In the genomic region with DNA sequence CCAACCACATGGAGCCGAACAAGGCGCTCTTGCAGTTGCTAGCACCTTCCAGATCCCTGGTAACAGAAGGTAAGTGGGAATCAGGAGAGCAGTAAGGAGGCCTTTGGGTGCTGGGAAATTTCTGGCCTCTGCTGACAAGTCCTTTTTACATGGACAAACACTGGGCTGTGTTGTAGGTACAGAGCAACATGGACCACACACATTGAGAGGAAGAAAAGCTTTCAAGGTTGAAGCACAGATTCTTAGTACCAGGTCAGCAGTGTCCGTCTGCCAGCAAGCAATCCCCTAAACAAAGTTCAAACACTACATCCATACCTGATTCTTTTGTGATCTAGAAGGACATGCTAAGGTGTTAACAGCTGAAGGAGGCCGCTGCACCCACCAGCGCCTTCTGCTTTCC, we compare ENCODE assay signal across 8 mouse cellular contexts. TPM values are rescaled to one million over a fixed set of nuclear protein-coding genes. Genes with fewer than 3 reads are reported as not detected.
DNase-seq lines count a peak whose midpoint lies in the region; ATAC-seq and TF ChIP-seq lines count a peak whose summit lies in the region.

No protein-coding gene starts in this region.

- 14% methylated on average over 5 of the region's 5 CpGs for WGBS in lung, embryonic 16.5 days
- WGBS in heart, embryonic 15.5 days = 27% methylated on average over 5 of the region's 5 CpGs
- 21% methylated on average over 5 of the region's 5 CpGs for WGBS in limb, embryonic 14.5 days
- 31% methylated on average over 5 of the region's 5 CpGs for WGBS in stomach, embryonic 16.5 days

- H3K9me3 ChIP-seq in lung, embryonic 16.5 days (ENCODE audit: control insufficient read depth, low read length) = no peaks in the 10 kb centered on the region
- H3K9me3 ChIP-seq in heart, embryonic 15.5 days (replicated peaks) = no peaks in the 10 kb centered on the region
- no peaks in the 10 kb centered on the region for H3K9me3 ChIP-seq in limb, embryonic 14.5 days (ENCODE audit: control insufficient read depth, low read length)
- no peaks in the 10 kb centered on the region for H3K9me3 ChIP-seq in stomach, embryonic 16.5 days (replicated peaks; ENCODE audit: control insufficient read depth, low read length)

- H3K36me3 ChIP-seq in lung, embryonic 16.5 days (ENCODE audit: control insufficient read depth, insufficient read depth, low read length) = no peaks in the 10 kb centered on the region
- no peaks in the 10 kb centered on the region; the same call in 1 of the 2 replicates for H3K36me3 ChIP-seq in heart, embryonic 15.5 days
- H3K36me3 ChIP-seq in limb, embryonic 14.5 days (ENCODE audit: control insufficient read depth, insufficient read depth, low read length) = no peaks in the 10 kb centered on the region
- no peaks in the 10 kb centered on the region for H3K36me3 ChIP-seq in stomach, embryonic 16.5 days (ENCODE audit: control insufficient read depth, insufficient read depth, low read length)

- peak overlapping the region; percentile 61 for H3K4me2 ChIP-seq in lung, embryonic 16.5 days (ENCODE audit: low read depth, low read length)
- peak overlapping the region; percentile 70 for H3K4me2 ChIP-seq in heart, embryonic 15.5 days
- H3K4me2 ChIP-seq in limb, embryonic 14.5 days (replicated peaks; ENCODE audit: low read depth, low read length, severe bottlenecking) = peak overlapping the region; percentile 63
- H3K4me2 ChIP-seq in stomach, embryonic 16.5 days (ENCODE audit: low read depth, low read length) = peak overlapping the region; percentile 61

- H3K4me3 ChIP-seq in lung, embryonic 16.5 days (ENCODE audit: low read length) = peak overlapping the region; percentile 97
- H3K4me3 ChIP-seq in heart, embryonic 15.5 days = peak overlapping the region; percentile 93
- H3K4me3 ChIP-seq in limb, embryonic 14.5 days (replicated peaks; ENCODE audit: low read length) = peak overlapping the region; percentile 61
- peak overlapping the region; percentile 95 for H3K4me3 ChIP-seq in stomach, embryonic 16.5 days (replicated peaks; ENCODE audit: low read length)

- H3K27ac ChIP-seq in lung, embryonic 16.5 days (ENCODE audit: low read length) = peak overlapping the region; percentile 100
- H3K27ac ChIP-seq in heart, embryonic 15.5 days = peak overlapping the region; percentile 99
- H3K27ac ChIP-seq in limb, embryonic 14.5 days (replicated peaks; ENCODE audit: low read depth, low read length) = peak overlapping the region; percentile 96; the same call in 1 of the 2 replicates
- peak overlapping the region; percentile 97 for H3K27ac ChIP-seq in stomach, embryonic 16.5 days (ENCODE audit: low read length)

- peak overlapping the region; percentile 91 for H3K9ac ChIP-seq in lung, embryonic 16.5 days (ENCODE audit: low read length)
- H3K9ac ChIP-seq in heart, embryonic 15.5 days = peak overlapping the region; percentile 94; the same call in 1 of the 2 replicates
- 0 out of 2 replicates have a peak overlapping the region, but pooled peaks have one; percentile 87 for H3K9ac ChIP-seq in limb, embryonic 14.5 days (ENCODE audit: low read depth, low read length, severe bottlenecking)
- peak overlapping the region; percentile 95 for H3K9ac ChIP-seq in stomach, embryonic 16.5 days (ENCODE audit: low read length)

- TF ChIP-seq POLR2A in limb, embryonic 14.5 days (IDR thresholded peaks at IDR 0.05; ENCODE audit: borderline replicate concordance, extremely low read depth, insufficient read depth, insufficient read length) = no peak

- no peaks in the 10 kb centered on the region for H3K27me3 ChIP-seq in lung, embryonic 16.5 days (ENCODE audit: control insufficient read depth, insufficient read depth, low read depth, low read length)
- H3K27me3 ChIP-seq in heart, embryonic 15.5 days = no peaks in the 10 kb centered on the region
- H3K27me3 ChIP-seq in limb, embryonic 14.5 days (ENCODE audit: control insufficient read depth, insufficient read depth, low read length) = no peaks in the 10 kb centered on the region
- no peaks in the 10 kb centered on the region for H3K27me3 ChIP-seq in stomach, embryonic 16.5 days (ENCODE audit: control insufficient read depth, insufficient read depth, low read length)

- ATAC-seq in lung, embryonic 16.5 days (ENCODE audit: low read depth) = no peak
- no peak for ATAC-seq in heart, embryonic 15.5 days (replicated peaks; ENCODE audit: insufficient number of reproducible peaks, insufficient read depth, low FRiP score, low read depth)
- ATAC-seq in limb, embryonic 14.5 days (ENCODE audit: low FRiP score, low read depth) = no peak
- ATAC-seq in stomach, embryonic 16.5 days (ENCODE audit: insufficient read depth, low FRiP score) = no peak

- H3K4me1 ChIP-seq in lung, embryonic 16.5 days (replicated peaks; ENCODE audit: control insufficient read depth, insufficient read depth, low read length) = peaks cover 10% of the 10 kb centered on the region; the same call in 1 of the 2 replicates
- H3K4me1 ChIP-seq in heart, embryonic 15.5 days (replicated peaks) = peaks cover 16% of the 10 kb centered on the region
- H3K4me1 ChIP-seq in limb, embryonic 14.5 days (ENCODE audit: control insufficient read depth, insufficient read depth, low read length) = peaks cover 17% of the 10 kb centered on the region
- peaks cover 20% of the 10 kb centered on the region for H3K4me1 ChIP-seq in stomach, embryonic 16.5 days (ENCODE audit: control insufficient read depth, insufficient read depth, low read length)

- DNase-seq in lung, postnatal 4 days = no peak
- DNase-seq in limb, embryonic 14.5 days (ENCODE audit: low spot score) = no peak
- DNase-seq in cerebellum, adult 11 months = no peak
- DNase-seq in adrenal gland, postnatal 10 days = no peak
- DNase-seq in cerebellum, postnatal 25 days = no peak

RNA-seq across cellular contexts. Expression of a gene that starts 1.7 kb away (rescaled TPM):
- polyA plus RNA-seq in lung, embryonic 16.5 days (2015; fragmentation: Nextera tagmentation; extraction: Ambion mirVana) = 129 and 130 TPM in 2 replicates
- 72.6 and 106 TPM in 2 replicates for polyA plus RNA-seq in heart, embryonic 15.5 days (2015; fragmentation: Nextera tagmentation; extraction: Ambion mirVana)
- 84.9 and 119 TPM in 2 replicates for polyA plus RNA-seq in limb, embryonic 14.5 days (2012; rRNA removed)
- 118 and 131 TPM in 2 replicates for polyA plus RNA-seq in limb, embryonic 14.5 days (2014; fragmentation: Nextera tagmentation; extraction: Ambion mirVana)
- polyA plus RNA-seq in stomach, embryonic 16.5 days (2015; fragmentation: Nextera tagmentation; extraction: Ambion mirVana) = 110 and 126 TPM in 2 replicates
- total RNA-seq in adrenal gland, postnatal 10 days (2021) = 10 to 100 TPM; 71.0 to 89.6 TPM
